Mouse (Mus musculus) layer of hippocampus, postnatal 36 days (tissue): ENCODE measurements around the gene Csmd2. TPM values are rescaled to one million over a fixed set of nuclear protein-coding genes. Genes with fewer than 3 reads are reported as not detected.
A peak's percentile ranks its signal among the peaks of the same experiment; 100 is the strongest.

Source experiments
- DNase-seq, 2 experiments: peaks; one replicate each; pipeline ENCODE4 v3.0.0; 2022
- total RNA-seq, 2 experiments: library from RNA; stranded (reverse); gene quantifications; 2 replicates each; pipeline ENCODE4 v1.2.3; 2021

The Csmd2 gene
- total RNA-seq, 2 experiments from 2014 or later, result 43.5 to 51.1 TPM

DNA sequence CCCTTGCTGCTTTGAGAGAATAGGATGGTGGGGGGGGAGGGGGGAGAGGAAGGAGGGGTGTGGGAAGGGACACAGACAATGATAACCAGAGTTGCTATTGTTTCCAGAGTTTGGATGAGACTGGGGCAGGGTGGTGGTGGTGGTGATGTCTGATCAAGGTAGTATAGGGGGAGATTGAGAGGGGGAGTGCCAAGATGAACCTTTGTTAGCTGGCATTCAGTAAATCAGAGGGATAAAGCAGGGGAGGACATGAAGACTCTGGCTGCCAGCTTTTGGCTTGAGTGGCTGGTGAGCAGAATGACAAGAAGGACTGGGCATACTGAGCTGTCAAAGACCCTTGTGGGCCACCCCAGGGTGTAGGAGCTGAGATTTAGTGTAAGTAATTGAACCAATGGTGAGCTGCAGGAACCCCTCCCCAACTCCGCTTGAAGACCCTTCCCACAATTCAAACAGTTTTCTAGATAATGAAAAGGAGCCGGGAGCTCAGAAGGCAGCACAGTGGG is 254.2 kb downstream of the Csmd2 start:
- DNase-seq, result no peak

DNA sequence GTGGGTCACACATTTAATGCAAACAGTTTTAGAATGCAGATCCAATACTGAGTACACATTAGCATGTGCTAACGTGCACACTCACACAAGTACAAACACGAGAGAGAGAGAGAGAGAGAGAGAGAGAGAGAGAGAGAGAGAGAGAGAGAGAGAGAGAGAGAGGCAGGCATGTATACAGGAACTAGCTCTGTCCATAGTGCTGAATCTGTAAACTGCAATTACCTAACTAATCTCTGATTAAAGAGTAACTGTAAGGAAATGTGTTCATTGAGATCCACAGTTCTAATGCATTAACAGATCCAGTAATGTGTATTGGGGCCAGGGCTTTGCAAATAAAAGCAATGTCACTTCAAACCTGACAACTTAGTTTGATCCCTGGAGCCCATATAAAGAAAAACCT is 257.5 kb downstream of the Csmd2 start:
- no peak for DNase-seq

DNA sequence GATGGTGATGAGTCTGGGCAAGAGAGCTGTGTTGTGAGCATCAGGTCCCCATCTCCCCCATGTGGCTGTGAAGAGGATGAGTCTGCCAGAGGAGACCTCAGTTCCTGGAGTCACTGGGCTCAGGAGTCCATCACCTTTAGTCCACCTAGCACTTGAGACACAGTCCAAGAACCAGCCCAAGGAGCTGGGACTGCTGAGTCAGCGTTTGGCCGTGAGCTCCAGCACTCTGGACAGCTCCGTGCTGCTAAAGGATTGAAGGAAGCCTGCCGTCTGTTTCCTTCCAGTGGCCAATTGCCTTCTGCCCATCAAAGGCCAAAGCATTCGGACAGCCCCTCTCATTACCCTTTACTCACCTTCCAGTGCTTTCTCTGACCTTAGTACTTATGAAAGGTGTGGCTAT is 261.0 kb downstream of the Csmd2 start:
- no peak for DNase-seq

DNA sequence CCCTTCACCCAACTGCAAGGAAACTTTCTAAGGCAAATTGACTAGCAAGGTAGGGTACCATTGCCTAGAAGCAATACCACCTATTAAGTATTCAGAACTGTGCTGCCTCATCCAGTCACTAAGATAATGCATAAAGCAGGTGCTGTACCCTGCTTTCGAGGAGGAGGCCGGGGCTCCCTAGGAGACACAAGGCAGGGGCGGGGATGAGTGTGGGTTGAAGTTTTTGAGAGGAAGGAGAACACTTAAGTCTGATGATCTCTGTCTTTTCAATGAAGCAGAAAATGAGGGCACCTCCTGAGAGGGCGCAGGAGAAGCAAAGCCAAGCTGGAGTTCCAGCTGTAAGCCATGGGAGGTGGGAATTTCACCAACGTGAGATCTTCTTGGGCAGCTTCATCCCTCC is 271.6 kb downstream of the Csmd2 start:
- no peak for DNase-seq

DNA sequence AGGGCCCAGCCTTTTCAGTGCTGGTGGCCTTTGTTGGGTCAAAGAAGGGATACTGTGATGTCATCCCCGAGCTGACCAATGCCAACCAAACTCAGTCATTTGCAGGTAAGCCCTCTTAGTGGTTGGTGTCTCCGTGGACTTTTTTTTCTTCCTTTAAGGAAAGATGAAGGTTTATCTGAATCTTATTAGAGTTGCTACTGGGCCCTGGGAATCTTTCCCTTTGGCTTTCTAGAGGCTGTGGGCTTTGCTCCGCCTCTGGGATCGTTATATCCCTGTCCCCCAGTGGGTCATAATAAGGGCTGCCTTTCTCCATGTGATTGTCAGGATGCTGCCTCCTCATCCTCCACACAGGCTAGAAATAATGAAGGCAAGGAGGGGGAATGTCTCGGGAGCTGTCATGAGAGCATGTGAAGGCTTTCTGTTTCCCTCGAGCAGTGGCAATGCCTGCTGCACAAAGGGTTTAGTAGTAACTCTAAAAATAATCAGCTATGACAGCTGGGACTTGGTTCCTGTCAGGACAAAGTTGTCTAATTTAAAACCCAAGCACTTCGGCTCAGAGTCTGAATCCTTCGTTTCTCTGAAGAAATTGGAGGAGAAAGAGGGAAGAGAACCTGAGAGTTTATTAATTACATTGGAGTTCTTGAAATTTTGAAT is 273.4 kb downstream of the Csmd2 start, which contains the start of gene Hmgb4:
Gene Hmgb4 (minus strand): TSS at position 51 of the 654 bp plus-strand sequence.
- DNase-seq, result no peak

DNA sequence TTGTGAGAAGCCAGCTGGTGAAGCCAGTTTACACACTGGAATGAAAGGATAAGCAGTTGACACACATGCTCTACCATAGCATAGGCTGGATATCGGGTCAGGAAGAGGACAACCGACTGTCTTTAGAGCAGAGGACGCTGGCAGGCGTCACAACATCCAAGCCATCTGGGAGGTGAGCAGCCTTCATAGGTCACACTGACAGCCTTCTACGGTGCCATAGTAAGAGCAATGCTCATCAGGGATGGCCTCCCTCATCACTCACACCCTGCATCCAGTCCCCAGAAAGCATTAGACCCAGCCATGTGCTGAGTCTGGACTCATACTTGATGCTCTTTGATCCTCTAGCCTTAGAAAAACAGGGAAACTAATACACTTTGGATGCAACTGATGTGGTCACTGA is 276.8 kb downstream of the Csmd2 start:
- DNase-seq, result no peak

DNA sequence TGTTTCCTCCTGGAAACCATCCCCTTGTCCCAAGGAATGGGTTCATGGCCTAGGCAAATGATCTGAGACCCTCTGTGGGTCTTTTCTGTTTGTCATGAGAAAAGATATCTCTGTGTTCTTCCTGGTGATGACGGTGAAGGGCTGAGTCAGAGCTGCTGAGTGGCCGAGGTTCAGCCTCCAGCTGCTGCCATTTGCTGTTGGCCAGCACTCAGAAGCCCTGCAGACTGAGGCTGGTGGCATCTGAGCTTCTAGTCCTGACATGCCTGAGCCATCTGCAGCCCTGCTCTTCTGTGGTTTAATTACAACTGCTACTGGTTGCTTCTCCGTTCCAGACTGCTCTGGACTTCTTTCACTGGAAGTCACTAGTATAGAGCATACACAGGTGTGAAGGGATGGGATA is 277.7 kb downstream of the Csmd2 start:
- DNase-seq, result no peak

DNA sequence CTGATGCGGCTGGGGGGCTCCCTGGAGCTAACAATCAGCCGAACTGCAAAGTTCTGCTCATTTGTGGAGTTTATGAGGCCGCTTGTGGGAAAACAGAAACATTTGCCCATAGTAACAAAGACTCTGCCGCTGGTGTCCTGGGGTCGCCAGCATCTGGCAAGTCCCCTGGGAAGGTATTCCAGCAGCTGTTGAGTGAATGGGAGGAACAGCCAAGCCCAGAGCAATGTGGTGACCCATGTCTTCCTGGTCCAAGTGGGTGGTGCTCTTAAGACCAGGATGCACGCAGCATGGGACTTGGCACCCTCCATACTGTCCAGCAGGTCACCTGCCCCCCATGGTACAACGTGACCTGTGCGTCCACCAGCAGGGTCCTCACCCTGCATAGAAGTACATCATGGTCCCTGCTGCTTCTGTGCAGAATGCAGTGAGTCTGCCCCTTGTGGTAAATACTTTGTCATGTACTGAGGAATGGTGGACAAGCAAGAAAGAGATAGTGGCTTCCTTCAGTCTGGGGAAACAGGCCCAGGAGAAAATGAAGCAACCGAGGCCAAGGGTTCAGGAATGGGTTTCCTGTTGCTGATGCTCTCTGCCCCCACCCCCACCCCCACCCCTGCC is 281.7 kb downstream of the Csmd2 start:
- no peak for DNase-seq

DNA sequence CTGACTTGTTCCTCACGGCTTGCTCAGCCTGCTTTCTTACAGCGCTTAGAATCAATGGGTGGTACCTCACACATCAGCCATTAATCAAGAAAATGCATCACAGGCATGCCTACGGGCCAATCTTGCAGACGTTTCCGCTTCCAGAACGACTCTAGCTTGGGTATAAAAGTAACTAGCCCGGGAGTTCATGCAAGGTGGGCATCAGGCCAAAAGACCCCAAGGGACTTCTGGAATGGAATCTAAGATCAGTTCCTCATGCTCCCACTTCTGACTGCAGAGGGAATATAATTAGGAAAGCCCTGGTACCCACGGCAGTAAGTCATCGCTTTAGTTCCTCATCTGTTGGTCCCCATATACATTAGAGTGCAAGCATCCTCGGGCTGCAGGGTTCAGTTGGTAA is 282.5 kb downstream of the Csmd2 start:
- no peak for DNase-seq

DNA sequence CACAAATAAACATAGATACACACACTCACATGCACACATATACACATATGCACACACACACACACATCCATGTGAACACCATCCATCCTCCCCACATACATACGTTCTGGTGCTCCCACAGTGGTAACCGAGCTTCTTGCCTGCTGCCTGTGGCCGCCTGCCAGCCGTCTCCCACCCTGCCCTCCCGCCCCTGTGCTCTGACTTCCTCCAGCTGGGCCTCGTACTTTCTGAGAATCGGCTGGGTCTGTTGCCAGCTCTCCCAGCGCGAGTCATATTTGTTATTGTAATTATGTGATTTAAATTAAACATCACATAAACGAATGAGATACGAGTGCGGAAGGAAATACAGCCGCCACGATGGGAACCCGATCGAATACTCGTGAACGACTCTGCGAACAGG is 283.3 kb downstream of the Csmd2 start:
- DNase-seq, result peak in 1 of 2 experiments; percentile 10

DNA sequence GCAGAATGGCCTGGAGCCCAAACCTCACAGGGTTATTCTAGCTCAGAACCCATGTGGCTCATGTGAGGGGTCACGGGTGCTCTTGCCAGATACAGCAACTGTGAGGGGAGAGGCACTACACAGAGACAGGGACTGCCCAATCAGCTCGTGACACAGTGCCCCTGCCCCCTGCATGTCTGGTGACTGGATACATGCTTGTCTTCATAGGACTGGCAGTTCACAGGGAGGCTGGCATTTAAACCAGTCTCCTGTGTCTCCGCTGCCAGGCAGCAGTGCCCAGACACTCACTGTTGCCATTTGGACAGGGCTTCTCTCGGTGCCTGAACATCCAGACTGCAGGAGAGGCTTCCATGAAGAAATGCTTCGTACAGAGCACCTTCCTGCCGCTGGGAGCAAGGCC is 284.8 kb downstream of the Csmd2 start:
- no peak for DNase-seq

DNA sequence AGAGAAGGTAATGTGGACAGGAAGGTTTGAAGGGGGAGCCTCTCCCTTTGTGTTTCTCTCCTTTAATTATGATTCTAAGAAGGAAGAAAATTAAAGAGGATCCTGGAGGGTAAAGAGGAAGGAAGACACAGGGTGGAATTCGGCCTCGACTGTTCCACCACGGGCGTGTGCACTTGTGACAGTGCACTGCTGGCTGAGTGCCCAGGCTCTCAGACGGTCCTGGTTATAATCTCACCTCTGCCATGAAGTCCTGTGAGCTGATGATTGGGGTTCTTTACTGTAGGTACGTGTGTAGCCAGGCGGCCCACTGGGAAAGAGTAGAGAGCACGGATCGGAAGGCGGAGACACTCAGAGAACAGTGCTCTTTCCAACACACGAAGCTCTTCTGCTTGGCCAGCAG is 285.5 kb downstream of the Csmd2 start:
- DNase-seq, result no peak

DNA sequence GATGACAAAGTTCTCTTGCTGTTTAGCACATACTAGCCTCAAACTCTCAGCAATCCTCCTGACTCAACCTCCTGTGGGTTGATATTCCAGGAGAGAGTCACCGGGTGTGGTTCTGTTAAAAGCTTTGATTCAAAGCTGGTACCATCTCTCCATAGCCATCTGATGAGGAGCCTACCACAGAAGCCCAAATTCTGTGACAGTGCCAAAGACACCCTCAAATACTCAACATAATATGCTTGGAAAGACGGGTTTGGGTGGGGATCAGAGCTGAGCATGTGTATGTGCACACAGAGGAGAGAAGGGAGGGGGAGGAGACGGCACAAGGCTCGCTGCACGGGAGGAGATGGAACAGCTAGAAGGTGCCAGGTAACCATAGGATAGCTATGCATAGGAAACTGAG is 287.5 kb downstream of the Csmd2 start:
- no peak for DNase-seq

DNA sequence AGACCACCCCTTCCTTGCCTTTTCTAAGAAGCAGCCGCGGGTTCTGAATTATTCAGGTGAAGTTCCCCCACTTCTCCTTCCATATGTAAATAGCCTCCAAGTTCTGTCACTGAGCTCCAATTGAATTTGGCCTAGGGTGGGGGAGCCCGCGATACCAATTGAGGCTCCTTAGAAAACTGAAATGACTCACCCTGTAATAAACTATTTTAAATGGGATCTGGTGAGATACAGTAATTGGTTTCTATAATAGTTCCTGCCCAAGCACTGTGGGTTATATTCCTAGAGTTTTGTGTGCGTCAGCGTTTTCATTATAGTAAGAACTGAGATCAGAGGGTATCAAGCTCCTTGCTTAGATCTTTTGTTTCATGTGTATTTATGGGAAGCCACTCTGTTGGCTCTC is 287.9 kb downstream of the Csmd2 start:
- no peak for DNase-seq

DNA sequence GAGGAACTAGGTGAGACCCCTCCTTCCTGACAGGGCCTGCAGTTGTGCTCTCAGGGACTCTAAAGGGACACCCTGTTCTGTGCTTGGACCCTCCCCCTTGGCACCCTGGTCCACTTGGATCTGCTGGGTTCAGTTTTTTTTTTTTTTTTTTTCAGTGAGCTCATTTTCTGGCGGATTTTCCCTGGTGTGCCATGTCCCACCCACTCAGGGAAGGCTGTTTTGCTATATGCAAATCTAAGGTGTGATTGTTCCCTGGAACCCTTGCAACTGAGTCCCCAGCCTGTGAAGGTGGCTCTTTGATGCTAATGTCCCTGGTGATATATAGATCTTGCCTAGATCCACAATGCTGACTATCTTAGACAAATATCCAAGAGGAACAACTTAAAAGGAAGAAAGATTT is 297.4 kb downstream of the Csmd2 start:
- no peak for DNase-seq

DNA sequence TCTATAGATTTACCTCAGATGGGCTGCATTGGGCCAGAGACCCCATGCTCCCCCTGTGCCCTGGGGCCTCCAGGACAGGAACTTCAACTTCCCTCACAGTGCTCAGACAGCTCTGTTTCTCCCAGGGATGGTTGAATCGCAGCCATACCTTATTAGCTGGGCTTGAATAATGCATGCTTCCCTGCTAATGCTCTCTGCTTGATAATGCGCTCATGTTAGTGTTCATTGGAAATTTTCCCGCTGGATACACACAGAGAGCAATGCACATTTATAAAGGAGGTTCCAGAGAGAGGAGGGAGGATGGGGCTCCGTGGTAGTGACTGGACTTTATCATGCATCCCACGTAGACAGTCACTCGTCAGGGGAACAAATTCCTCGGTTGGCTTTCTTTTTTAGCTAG is 300.4 kb downstream of the Csmd2 start:
- no peak for DNase-seq

DNA sequence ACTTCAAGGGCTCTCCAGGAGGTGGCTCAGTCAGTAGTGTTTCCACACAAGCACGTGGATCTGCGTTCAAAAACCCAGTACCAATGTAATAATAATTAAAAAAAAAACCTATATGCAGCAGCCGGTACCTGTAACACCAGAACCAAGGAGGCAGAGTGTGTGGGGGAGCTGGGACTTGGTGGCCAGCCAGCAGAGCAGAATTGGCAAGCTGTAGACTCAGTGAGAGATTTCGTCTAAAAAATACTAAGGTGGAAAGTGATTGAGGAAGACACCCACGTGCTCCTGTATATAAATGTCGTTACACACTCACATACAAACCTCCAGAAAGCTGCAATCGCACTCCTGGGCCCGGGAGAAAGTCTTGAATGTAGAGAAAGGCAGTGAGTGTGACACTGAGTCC is 316.4 kb downstream of the Csmd2 start:
- DNase-seq, result peak; percentile 26 to 35

DNA sequence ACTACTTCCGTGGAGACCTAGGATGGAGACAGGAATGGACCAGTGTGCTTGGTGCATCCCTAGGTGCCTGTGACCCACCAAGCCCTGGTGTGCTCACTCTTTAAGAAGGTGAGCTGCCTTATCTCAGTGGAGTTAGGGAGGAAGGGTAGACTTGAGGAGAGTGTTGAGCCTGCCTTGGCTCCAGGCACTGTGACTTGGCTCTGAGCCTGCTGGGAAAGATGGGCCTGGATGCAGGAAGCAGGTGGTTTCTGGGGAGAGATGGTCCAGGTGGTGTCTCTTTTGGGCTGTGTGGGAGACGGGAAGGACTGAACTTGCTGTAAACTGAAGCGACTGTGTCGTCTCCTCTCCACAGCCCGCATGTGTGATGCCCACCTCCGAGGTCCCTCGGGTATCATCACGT is 318.4 kb downstream of the Csmd2 start:
- no peak for DNase-seq

DNA sequence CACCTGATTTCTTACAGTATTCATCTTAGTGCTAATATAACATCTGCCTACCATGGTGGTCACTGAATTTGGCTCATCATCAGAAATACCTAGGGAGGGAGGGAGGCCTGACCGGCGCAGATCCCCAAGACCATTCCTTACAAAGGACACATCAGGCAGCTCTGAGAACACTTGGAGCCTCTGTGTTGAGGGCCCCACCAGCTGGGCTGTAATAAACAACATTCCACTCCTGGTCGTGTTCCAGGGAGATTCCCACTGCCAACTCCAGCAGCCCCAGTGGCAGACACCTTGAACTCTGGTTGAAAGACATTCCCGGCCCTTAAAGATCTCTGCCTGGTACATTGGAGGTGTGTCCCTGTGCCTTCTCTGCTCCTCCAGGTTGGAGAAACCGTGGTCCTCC is 327.7 kb downstream of the Csmd2 start:
- no peak for DNase-seq

DNA sequence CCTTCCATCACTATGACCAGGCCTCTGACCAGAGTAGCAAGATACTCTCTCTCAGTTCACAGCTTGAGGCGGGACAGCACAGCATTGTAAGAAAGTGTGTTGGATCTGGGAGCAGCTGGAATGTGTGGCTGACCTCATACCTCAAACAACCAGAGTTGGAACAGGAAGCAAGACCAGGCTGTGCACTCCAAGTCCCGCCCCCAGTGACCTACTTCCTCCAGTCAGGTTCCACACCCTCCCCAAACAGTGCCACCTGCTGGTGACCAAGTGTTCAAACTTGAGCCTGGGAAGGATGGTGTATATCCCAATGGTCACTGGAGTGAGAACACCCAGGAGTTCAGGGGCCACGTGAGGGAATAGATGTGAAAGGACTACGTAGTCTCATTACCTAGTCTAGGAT is 330.3 kb downstream of the Csmd2 start:
- DNase-seq, result no peak

DNA sequence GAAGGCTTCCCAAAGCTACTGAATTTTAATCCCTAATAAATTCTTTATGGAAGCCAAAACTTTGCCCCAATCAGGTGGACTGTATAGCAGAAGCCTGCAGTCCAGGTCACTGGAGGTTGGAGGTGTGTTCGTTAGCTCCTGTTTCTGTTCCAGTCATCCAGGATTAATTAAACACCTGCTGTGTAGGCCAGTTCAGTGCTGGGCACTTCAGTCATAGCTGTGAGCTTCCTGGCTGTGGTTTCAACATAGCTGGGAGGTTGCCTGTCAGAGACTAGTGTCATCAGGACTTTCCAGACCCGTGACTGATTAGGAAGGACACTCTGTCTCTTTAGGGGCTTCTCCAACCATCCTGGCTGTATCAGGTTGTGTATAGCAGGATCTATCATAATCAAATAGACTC is 337.9 kb downstream of the Csmd2 start:
- peak in 1 of 2 experiments; percentile 0 for DNase-seq

DNA sequence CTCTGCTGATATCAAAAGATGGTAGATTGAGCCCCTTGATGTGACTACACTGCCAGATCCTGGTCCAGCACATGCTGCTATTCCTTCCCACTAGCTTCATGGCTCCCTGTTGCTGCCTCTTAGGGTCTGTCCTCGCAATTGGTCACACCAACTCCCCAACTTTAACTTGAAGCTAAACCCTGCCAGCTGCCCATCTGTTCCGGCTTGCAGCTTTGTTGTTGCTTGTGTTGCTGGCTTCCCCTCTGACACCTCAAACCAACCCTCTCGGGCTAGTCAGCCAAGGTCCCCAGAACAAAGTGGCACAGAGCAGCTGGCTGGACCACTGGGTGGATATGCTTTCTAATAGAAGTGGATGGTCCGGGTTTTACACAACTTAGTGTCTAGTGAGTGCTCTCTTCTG is 339.1 kb downstream of the Csmd2 start:
- no peak for DNase-seq

DNA sequence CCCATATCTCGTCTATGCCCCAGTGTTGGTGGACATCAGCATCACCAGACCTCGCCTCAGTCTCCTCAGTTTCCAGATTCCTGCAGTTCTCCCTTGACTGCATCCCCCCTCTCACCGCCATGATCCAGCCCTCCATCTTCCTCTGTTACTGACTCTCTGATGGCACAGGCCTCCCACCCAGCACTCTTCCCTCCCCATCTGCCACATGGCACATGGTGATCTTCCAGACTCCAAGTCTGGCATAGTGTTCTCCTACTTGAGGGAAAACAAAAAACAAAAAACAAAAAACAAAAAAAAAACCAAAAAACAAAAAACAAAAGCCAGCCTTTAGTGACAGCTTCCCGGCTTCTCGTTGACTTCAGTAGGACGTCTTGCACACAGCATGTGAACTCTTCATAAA is 339.8 kb downstream of the Csmd2 start:
- peak in 1 of 2 experiments; percentile 29 for DNase-seq

DNA sequence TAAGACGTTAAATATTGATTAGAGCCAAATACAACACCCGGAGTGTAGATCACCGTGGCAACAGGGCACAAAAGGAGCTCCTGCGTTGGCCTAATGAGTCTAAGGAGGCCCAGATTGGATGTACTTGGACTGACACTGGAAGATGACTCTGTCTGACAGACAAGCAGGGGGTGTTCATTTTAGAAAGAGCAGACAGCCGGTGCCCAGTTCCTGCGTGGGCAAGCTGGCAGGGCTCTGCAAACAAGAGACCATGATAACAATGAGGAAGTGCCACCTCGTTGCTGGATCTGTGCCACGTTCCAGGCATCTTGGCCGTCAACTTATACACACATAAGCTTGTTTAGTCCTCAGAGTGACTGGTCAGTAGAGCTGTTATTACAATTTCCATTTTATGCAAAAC is 342.9 kb downstream of the Csmd2 start:
- DNase-seq, result peak in 1 of 2 experiments; percentile 41

DNA sequence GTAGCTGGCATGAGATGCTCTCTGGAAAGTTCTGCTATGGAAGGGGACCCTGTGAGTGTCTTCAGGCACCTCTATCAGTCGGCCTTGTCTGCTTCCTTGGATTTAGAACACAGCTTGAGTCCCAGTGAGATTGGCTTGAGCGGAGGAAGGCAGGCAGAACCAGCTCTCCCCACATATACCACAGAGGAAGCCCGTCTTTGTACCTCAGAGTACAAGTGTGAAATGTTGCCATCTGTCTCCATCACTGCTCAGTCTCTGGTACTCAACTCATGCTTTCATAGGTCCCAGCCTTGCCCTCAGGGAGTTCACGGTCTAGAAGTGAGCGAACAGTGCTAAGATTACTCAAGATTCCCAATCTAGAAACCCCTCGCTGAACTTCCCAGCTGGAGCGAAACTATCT is 352.8 kb downstream of the Csmd2 start:
- DNase-seq, result no peak
